Comparison of ENCODE assay signal across 19 mouse cellular contexts in genomic region chr12:70849024-70849423, GRCm38 (mm10). TPM values are rescaled to one million over a fixed set of nuclear protein-coding genes. Genes with fewer than 3 reads are reported as not detected.
DNase-seq lines count a peak whose midpoint lies in the region; ATAC-seq and TF ChIP-seq lines count a peak whose summit lies in the region.
"Had no signal": no experiment of that assay in that cellular context is flagged by ENCODE, and none has a peak within 500 bp of the region (broad histone marks: within the 10 kb centered on the region; RNA-seq: fewer than 3 reads in every experiment).

No protein-coding gene starts in this region.

- H3K9me3 ChIP-seq in limb, embryonic 13.5 days, result no peaks in the 10 kb centered on the region
- no peaks in the 10 kb centered on the region for H3K9me3 ChIP-seq in stomach, embryonic 16.5 days (replicated peaks; ENCODE audit: control insufficient read depth, low read length)
- H3K9me3 ChIP-seq: embryonic facial prominence, embryonic 13.5 days; forebrain, embryonic 13.5 days; hindbrain, embryonic 10.5 days; intestine, embryonic 15.5 days had no signal

- peak; percentile 39 for DNase-seq in 3T3-L1 (ENCODE audit: low read depth, low spot score)
- DNase-seq in adrenal gland, adult 8-10 months, result no peak
- DNase-seq in spleen, adult 12 weeks (ENCODE audit: low spot score), result no peak
- DNase-seq in urinary bladder, postnatal 10 days (ENCODE audit: low spot score), result no peak
- DNase-seq: adrenal gland, postnatal 14 days; B cell, adult 2 months; cerebellum, adult 11-12 months; cerebellum, adult 9-10 months; cerebellum, postnatal 36 days; gastrocnemius, adult 2 months; gastrocnemius, postnatal 25 days had no signal

- peak; percentile 35; the same call in 1 of the 2 replicates for ATAC-seq in limb, embryonic 13.5 days (ENCODE audit: low FRiP score, low read depth)
- peak; percentile 47; the same call in 1 of the 2 replicates for ATAC-seq in stomach, embryonic 16.5 days (ENCODE audit: insufficient read depth, low FRiP score)
- ATAC-seq: forebrain, embryonic 13.5 days; intestine, embryonic 15.5 days had no signal

- H3K9ac ChIP-seq in limb, embryonic 13.5 days, result no peak overlapping the region
- no peak overlapping the region for H3K9ac ChIP-seq in stomach, embryonic 16.5 days (ENCODE audit: low read length)
- H3K9ac ChIP-seq: embryonic facial prominence, embryonic 13.5 days; forebrain, embryonic 13.5 days; hindbrain, embryonic 14.5 days; intestine, embryonic 15.5 days had no signal

- WGBS in limb, embryonic 13.5 days, result 69% methylated on average over 9 of the region's 9 CpGs
- WGBS in stomach, embryonic 16.5 days, result 80% methylated on average over 9 of the region's 9 CpGs

- TF ChIP-seq CTCF in C2C12 (IDR thresholded peaks at IDR 0.05; ENCODE audit: control insufficient read depth, insufficient read depth, insufficient read length), result no peak

- no peaks in the 10 kb centered on the region for H3K27me3 ChIP-seq in C2C12 (ENCODE audit: control insufficient read depth, insufficient read depth, insufficient read length)
- H3K27me3 ChIP-seq in limb, embryonic 13.5 days, result no peaks in the 10 kb centered on the region
- no peaks in the 10 kb centered on the region for H3K27me3 ChIP-seq in stomach, embryonic 16.5 days (ENCODE audit: control insufficient read depth, insufficient read depth, low read length)
- H3K27me3 ChIP-seq: embryonic facial prominence, embryonic 13.5 days; forebrain, embryonic 13.5 days; intestine, embryonic 15.5 days had no signal

- H3K79me3 ChIP-seq in C2C12 (ENCODE audit: low read depth), result peaks cover 96% of the 10 kb centered on the region

- no peak overlapping the region for H3K4me3 ChIP-seq in C2C12 (ENCODE audit: insufficient read depth, poor library complexity, severe bottlenecking)
- H3K4me3 ChIP-seq in limb, embryonic 13.5 days, result no peak overlapping the region
- no peak overlapping the region for H3K4me3 ChIP-seq in stomach, embryonic 16.5 days (replicated peaks; ENCODE audit: low read length)
- H3K4me3 ChIP-seq: embryonic facial prominence, embryonic 13.5 days; forebrain, embryonic 13.5 days; gastrocnemius, adult 2 months; hindbrain, embryonic 10.5 days; intestine, embryonic 15.5 days had no signal

- peaks cover 45% of the 10 kb centered on the region for H3K4me1 ChIP-seq in limb, embryonic 13.5 days
- no peaks in the 10 kb centered on the region; the same call in 1 of the 2 replicates for H3K4me1 ChIP-seq in stomach, embryonic 16.5 days (ENCODE audit: control insufficient read depth, insufficient read depth, low read length)
- H3K4me1 ChIP-seq: forebrain, embryonic 13.5 days had no signal

- no peak overlapping the region for H3K27ac ChIP-seq in limb, embryonic 13.5 days
- no peak overlapping the region; the same call in 1 of the 2 replicates for H3K27ac ChIP-seq in stomach, embryonic 16.5 days (ENCODE audit: low read length)
- H3K27ac ChIP-seq: embryonic facial prominence, embryonic 13.5 days; forebrain, embryonic 13.5 days; hindbrain, embryonic 10.5 days; hindbrain, embryonic 14.5 days; intestine, embryonic 15.5 days had no signal

- no peak overlapping the region for H3ac ChIP-seq in C2C12 (ENCODE audit: control insufficient read depth, insufficient read length, low read depth)

- H3K79me2 ChIP-seq in C2C12 (ENCODE audit: control insufficient read depth, insufficient read depth), result peaks cover 100% of the 10 kb centered on the region

- H3K36me3 ChIP-seq in C2C12 (ENCODE audit: control insufficient read depth, insufficient read depth), result peaks cover 7% of the 10 kb centered on the region
- no peaks in the 10 kb centered on the region for H3K36me3 ChIP-seq in limb, embryonic 13.5 days
- H3K36me3 ChIP-seq in stomach, embryonic 16.5 days (ENCODE audit: control insufficient read depth, insufficient read depth, low read length), result no peaks in the 10 kb centered on the region
- H3K36me3 ChIP-seq: embryonic facial prominence, embryonic 13.5 days; hindbrain, embryonic 10.5 days; intestine, embryonic 15.5 days had no signal

- peak overlapping the region; percentile 19 for H3K4me2 ChIP-seq in limb, embryonic 13.5 days (replicated peaks)
- no peak overlapping the region for H3K4me2 ChIP-seq in stomach, embryonic 16.5 days (ENCODE audit: low read depth, low read length)
- H3K4me2 ChIP-seq: embryonic facial prominence, embryonic 13.5 days; forebrain, embryonic 13.5 days; hindbrain, embryonic 14.5 days; intestine, embryonic 15.5 days had no signal

TF ChIP-seq in C2C12, 6 proteins besides CTCF, POLR2A, EP300 and RAD21:
- TF ChIP-seq MYOD1 (IDR thresholded peaks at IDR 0.05; ENCODE audit: control insufficient read depth, insufficient read length, low read depth), result peak; percentile 62
- TF ChIP-seq USF1 (IDR thresholded peaks at IDR 0.05; ENCODE audit: low read depth), result no peak
TF ChIP-seq in C2C12: peak in this region for 1.

RNA-seq across cellular contexts. Expression of gene Frmd6, which starts 23.7 kb away (rescaled TPM):
- polyA plus RNA-seq in C2C12 (2012; fragmentation: generic; extraction: Trizol), result 29.2 TPM
- 60.7 and 68.6 TPM in 2 replicates for polyA plus RNA-seq in limb, embryonic 13.5 days (2015; fragmentation: Nextera tagmentation; extraction: Ambion mirVana)
- 35.9 and 39.7 TPM in 2 replicates for polyA plus RNA-seq in stomach, embryonic 16.5 days (2015; fragmentation: Nextera tagmentation; extraction: Ambion mirVana)
- 100 to 1,000 TPM in 2 of 4 experiments, 10 to 100 TPM in 2; 55.0 to 240 (median 120) TPM for total RNA-seq in adrenal gland, adult 8-10 months (2022)
